Mouse (Mus musculus) cortical plate, adult 2 months (tissue): Measurements from ENCODE around the gene Kcns1.

Experiments
- CTCF ChIP-seq: fragments of 200-500 bp; IDR thresholded peaks from 2 replicates; pipeline ENCODE4 v1.5.1; 2011; ENCODE audit warnings: mild to moderate bottlenecking, control low read depth, low read length; ENCODE audit not compliant: insufficient read depth; ENCODE audit errors: extremely low read depth
- POLR2A ChIP-seq: fragments of 200-500 bp; IDR thresholded peaks from 2 replicates; pipeline ENCODE4 v1.6.1; 2011; ENCODE audit warnings: mild to moderate bottlenecking, low read length, control low read depth; ENCODE audit not compliant: insufficient read depth; ENCODE audit errors: extremely low read depth

GRCm38 (mm10) chr2:164156158-164156557 is 14.8 kb downstream of the Kcns1 start:
- no peak for TF ChIP-seq POLR2A
- TF ChIP-seq CTCF: no peak
